Mouse (Mus musculus) lung, adult 2 months (tissue): Measurements from ENCODE around the gene Ripk1.

Experiments used
- CTCF ChIP-seq: fragments of 200-500 bp; IDR thresholded peaks from 2 replicates; pipeline ENCODE4 v1.5.1; 2011; ENCODE audit warnings: mild to moderate bottlenecking, low read length, control low read depth; ENCODE audit not compliant: insufficient read depth
- POLR2A ChIP-seq: fragments of 200-500 bp; IDR thresholded peaks from 2 replicates; pipeline ENCODE4 v1.6.1; 2011; ENCODE audit warnings: low read depth, mild to moderate bottlenecking, control low read depth, low read length, borderline replicate concordance; ENCODE audit errors: extremely low read depth

GRCm38 (mm10) chr13:34076561-34077491 is 74.7 kb downstream of the Ripk1 start:
- TF ChIP-seq POLR2A (no peak), CTCF (no peak)
